Mouse (Mus musculus) hematopoietic multipotent progenitor cell, adult 10-12 weeks (in vitro differentiated cells): Measurements from ENCODE around the gene Gm21921. TPM values are rescaled to one million over a fixed set of nuclear protein-coding genes. Genes with fewer than 3 reads are reported as not detected.

Experiments
- polyA plus RNA-seq: library from polyadenylated mRNA; stranded (reverse); fragments of >175 nt; gene quantifications from 2 replicates; pipeline ENCODE4 v1.2.3, GENCODE M21; 2012; ENCODE audit warnings: low replicate concordance

Gene Gm21921
- not detected in 2 replicates for polyA plus RNA-seq

DNA sequence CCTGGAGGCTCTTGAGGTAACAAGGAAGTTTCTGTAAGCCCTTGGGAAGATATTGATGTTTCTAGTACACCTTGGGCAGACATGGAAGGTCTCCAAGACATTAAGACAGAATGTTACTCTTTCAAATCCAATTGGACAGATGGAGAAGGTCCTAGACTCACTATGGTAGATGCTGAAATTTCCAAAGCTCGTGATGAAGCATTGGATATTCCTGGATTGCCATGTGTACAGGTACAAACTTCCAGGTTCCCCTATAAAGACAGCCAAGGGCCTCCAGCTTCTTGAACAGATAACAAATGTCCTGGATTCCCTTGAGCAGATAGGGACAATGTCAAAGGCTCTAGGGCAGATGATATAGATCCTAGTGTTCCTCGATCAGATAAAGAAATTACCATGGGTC is at the start of gene Gm21921:
TSS of gene Gm21921 (minus strand) at position 101 of the 400 bp plus-strand sequence.

